Mouse (Mus musculus) layer of hippocampus, adult 9-11 months (tissue): ENCODE measurements around the gene Mcam.

Source experiments
- DNase-seq: peaks from one replicate; pipeline ENCODE4 v3.0.0; 2022

The Mcam gene

DNA sequence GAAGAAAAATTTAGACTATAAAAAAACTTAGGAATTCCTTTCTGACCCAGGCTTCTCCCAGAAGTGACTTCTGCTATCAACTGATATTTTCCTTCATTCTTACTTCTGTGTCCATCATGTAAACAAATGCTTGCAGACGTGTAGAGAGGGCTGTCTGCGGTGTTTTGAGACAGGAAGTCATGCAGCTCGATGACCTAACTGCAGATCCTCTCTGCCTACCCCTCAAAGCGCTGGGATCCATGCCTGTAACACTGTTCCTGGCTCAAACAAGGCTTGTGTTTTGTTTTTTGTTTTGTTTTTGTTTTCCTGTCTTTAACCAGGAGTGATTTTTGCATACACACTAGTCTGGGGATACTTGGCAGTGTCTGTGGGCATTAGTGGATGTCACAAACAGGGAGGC, 3.6 kb downstream of the Mcam start:
- no peak for DNase-seq

DNA sequence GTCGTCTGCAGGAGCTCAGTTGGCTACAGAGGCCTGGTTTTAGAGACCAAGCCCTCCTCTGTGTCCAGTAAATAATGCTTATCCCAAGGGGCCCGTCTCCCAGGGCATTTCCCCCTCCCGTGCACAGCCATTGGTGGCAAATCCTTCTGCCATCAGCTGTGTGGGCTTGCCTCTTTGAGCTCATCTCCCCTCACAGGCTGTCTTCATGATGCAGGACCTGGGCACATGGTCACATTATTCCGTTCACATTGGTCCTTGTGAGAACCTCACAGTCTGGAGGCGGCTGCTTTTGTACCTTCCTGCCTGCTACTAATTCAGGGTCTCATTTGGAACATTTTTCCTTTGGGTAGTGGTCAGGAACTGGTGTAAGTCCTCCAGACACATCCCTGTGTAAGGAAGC, 7.7 kb downstream of the Mcam start:
- no peak for DNase-seq

GRCm38 (mm10) chr9:44143421-44143820, 9.2 kb downstream of the Mcam start:
- no peak for DNase-seq

DNA sequence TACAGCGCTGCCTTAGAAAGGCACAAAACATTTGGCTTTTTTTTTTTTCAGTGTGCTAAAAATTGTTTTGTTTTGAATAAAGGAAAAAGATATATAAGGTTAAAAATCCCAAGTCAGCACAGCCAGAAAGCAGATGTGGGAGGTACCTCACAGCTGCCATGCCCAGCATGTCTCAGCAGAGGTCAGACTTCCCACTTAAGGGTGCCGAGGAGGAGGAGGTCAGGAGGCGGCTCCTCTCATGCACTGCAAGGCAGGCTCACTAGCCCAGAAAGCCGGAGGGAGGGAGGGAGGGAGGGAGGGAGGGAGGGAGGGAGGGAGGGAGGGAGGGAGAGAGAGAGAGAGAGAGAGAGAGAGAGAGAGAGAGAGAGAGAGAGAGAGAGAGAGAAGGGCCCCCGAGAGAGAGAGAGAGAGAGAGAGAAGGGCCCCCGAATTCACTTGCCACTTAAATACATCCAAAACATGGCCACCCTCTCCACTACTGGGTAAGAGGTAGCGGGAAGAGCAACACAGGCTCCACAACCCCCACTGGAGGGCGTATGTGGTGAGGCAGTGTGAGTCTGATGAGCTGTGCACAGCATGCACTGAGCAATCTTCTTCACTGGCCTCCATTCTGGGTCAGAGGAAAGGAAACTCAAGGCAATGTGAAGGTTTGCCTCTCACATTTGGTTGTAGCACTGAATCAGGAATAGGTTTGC, 9.9 kb downstream of the Mcam start:
- no peak for DNase-seq

- no peak for DNase-seq
These were observed 10.4 kb downstream of the Mcam start for GRCm38 (mm10) chr9:44144718-44145060.

DNA sequence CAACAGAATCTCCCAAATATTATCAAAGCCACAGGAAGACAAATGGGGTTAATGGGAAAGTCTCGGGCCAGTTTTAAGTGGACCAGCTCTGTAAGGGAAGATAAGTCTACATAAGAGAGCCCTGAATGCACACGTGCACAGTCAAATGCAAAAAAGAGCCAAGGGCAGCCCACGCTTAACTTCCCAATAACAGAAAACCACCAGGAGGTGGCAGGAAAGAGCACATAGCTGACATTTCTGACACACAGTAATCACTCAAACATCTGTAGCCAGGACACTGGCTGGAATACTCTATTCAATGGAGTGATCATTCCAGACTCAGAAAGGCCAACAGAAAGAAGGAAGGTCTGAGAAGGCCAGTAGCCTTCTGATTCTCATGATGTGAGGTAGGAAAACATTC, 13.0 kb downstream of the Mcam start:
- DNase-seq = no peak

GRCm38 (mm10) chr9:44159886-44160285, 25.6 kb downstream of the Mcam start:
- DNase-seq = no peak

DNA sequence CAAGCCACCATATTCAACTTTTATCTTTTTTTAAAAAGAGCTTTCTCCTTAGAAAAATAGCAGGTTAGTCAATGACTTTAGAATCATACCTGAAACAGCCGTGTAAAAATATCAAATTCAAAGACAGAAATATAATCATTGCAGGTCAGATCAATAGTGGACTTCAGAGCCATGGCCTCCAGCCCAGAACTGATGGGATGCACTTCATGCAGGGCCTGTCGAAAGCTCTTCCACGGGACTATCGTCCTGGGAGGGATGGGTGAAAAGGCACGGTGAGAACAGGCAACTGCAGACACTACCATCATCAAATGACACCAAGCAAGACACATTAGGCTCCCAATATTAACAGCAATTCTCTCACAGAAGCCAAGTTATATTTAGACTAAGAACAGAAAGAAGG, 34.7 kb downstream of the Mcam start:
- no peak for DNase-seq

GRCm38 (mm10) chr9:44170691-44171151, 36.5 kb downstream of the Mcam start:
- DNase-seq = no peak

- DNase-seq = no peak
These were observed 41.3 kb downstream of the Mcam start for GRCm38 (mm10) chr9:44175556-44175955.

- no peak for DNase-seq
These were observed 41.7 kb downstream of the Mcam start for GRCm38 (mm10) chr9:44175957-44176356.

- DNase-seq = no peak
These were observed 43.1 kb downstream of the Mcam start for GRCm38 (mm10) chr9:44177405-44177804.

DNA sequence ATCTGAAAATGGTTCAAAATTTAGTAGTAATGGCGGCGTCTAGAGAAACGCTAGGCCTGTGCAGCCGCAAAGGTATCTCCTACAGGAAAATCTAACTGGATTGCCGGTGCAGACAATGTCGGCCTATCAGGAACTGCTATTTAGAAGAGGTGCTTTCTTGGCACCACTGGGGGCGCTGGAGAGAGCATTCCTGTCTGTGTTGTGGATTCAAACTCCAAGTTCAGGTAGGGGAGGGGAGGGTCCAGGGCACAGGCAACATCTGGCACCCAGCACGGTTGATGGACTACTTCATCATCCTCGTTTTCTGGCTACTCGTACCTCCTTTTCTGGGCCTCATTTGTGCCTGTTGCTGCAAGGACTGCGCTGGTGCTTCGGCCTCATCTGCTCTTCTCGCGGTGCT, 44.1 kb downstream of the Mcam start:
- no peak for DNase-seq

DNA sequence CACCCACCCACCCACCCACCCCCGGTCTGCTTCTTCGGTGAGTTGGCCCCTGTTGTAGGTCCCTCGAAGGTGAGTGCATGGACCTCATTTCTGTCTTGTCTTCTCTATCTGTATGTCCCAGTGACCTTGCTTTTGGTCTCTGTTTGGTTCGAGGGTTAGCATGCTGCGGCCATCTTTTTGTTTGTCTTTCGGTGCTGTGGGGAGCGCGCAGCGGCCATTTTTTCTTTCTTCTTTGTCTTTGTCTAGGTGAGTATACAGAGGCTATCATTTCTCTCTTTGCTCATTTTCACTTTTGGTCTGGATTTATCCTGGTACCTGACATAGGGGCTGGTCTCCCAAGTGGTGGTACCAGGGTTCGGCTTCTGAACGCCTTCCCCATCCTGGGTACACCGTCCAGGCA, 44.5 kb downstream of the Mcam start:
- DNase-seq = no peak

- no peak for DNase-seq
These were observed 47.3 kb downstream of the Mcam start for GRCm38 (mm10) chr9:44181537-44181936.

DNA sequence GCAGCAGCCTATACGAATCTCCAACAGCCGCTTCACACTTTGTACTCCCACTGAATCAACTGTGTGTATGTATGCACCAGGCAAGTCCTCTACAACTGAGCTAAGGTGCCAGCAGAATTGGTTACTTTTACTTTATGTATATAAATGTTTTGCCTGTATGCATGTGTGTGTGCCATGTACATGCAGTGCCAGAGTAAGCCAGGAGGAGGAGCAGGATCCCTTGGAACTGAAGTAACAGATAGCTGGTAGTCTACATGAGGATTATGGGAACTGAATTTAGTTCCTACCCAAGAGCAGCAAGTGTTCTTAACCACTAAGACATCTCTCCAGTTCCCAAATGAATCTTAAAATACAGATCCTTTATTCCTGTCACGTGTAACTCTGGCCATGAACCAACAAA, 48.0 kb downstream of the Mcam start:
- DNase-seq = no peak

DNA sequence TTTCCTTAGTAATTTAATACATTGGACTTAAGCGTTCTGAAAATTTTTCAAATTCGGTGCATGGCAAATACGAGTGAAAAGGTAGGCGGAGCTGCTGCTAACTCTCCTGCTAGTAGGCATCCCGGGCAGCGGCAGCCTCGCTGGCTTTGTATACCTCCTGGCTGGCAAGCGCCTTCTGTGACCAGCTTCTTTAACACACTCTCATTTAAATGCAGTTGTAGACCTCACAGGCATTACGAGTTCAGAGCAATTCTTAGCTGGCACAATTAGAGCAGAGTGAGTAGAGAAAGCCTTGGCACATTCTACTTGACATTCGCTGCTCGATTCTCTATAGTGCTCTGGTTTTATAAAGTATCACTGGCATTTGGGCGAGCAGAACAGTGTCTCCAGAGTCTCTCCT, 54.0 kb downstream of the Mcam start:
- no peak for DNase-seq

- no peak for DNase-seq
These were observed 56.9 kb downstream of the Mcam start for GRCm38 (mm10) chr9:44191166-44191565.

- DNase-seq = no peak
These were observed 58.0 kb downstream of the Mcam start for GRCm38 (mm10) chr9:44192312-44192711.
